Mouse (Mus musculus) layer of hippocampus, postnatal 10 days (tissue): ENCODE measurements around the gene B3gnt4. TPM values are rescaled to one million over a fixed set of nuclear protein-coding genes. Genes with fewer than 3 reads are reported as not detected.
A peak's percentile ranks its signal among the peaks of the same experiment; 100 is the strongest.

Experiments
- DNase-seq, 2 experiments: peaks; one replicate each; pipeline ENCODE4 v3.0.0; 2021; ENCODE audit warnings: low spot score in 2 of 2
- microRNA-seq, 2 experiments: library from miRNA; unstranded; fragments of <30 nt; microRNA quantifications; one replicate each; pipeline ENCODE4 v1.2.0; 2021
- total RNA-seq, 2 experiments: library from RNA; stranded (reverse); gene quantifications; 2 replicates each; pipeline ENCODE4 v1.2.3; 2021

Gene B3gnt4
- total RNA-seq, 2 experiments from 2014 or later, result 1.3 to 1.8 TPM

GRCm38 (mm10) chr5:123525916-123526495, 15.7 kb downstream of the B3gnt4 start:
- DNase-seq, result peak; percentile 1 to 5

- peak; percentile 1 to 7 for DNase-seq
These were observed 18.4 kb downstream of the B3gnt4 start for GRCm38 (mm10) chr5:123528641-123529040.

- peak; percentile 2 to 7 for DNase-seq
These were observed 19.8 kb downstream of the B3gnt4 start for GRCm38 (mm10) chr5:123530056-123530455.

GRCm38 (mm10) chr5:123533801-123534200, 23.5 kb downstream of the B3gnt4 start:
- DNase-seq, result peak in 1 of 2 experiments; percentile 5

GRCm38 (mm10) chr5:123555693-123556092, 45.4 kb downstream of the B3gnt4 start:
- peak in 1 of 2 experiments; percentile 5 for DNase-seq

GRCm38 (mm10) chr5:123556451-123556850, 46.2 kb downstream of the B3gnt4 start:
- DNase-seq, result peak; percentile 62 to 74

- peak in 1 of 2 experiments; percentile 4 for DNase-seq
These were observed 49.3 kb downstream of the B3gnt4 start for GRCm38 (mm10) chr5:123559588-123559987.

- DNase-seq, result peak in 1 of 2 experiments; percentile 1
These were observed 50.9 kb downstream of the B3gnt4 start for GRCm38 (mm10) chr5:123561128-123561527.

Small RNA genes lying within 50 kb of the gene (microRNA-seq; reads per million reads assigned to microRNA genes)
- gene Mir7647, result 2.5 reads per million in 2 experiments

Other genes with a start within 250 kb of the B3gnt4 start
- gene Bcl7a, start 166.6 kb upstream of the B3gnt4 start, total RNA-seq, result 10 to 100 TPM; 72.7 to 78.5 TPM
- gene Mlxip, start 115.7 kb upstream of the B3gnt4 start, total RNA-seq, result 10 to 100 TPM; 22.3 to 22.7 TPM
- gene Lrrc43, start 21.2 kb upstream of the B3gnt4 start, total RNA-seq, result 1 to 10 TPM; 1.7 to 2.2 TPM
- not detected for gene Il31, start 21.0 kb upstream of the B3gnt4 start, total RNA-seq
- gene Diablo, start 13.7 kb downstream of the B3gnt4 start, total RNA-seq, result 10 to 100 TPM; 41.3 to 48.8 TPM
- 1 to 10 TPM; 6.2 to 8.7 TPM for gene Gm49027, start 15.0 kb downstream of the B3gnt4 start, total RNA-seq
- 10 to 100 TPM; 71.4 to 72.0 TPM for gene Vps33a, start 62.6 kb downstream of the B3gnt4 start, total RNA-seq
- gene Clip1, start 174.2 kb downstream of the B3gnt4 start, total RNA-seq, result 100 to 1,000 TPM; 119 to 121 TPM
- gene Zcchc8, start 210.6 kb downstream of the B3gnt4 start, total RNA-seq, result 10 to 100 TPM; 50.5 to 50.7 TPM
- gene Rsrc2, start 239.0 kb downstream of the B3gnt4 start, total RNA-seq, result 10 to 100 TPM; 97.3 to 98.7 TPM
- 1 to 10 TPM; 4.5 to 4.9 TPM for gene Kntc1, start 239.3 kb downstream of the B3gnt4 start, total RNA-seq